8 mouse cellular contexts compared by ENCODE assay signal in the genomic region with DNA sequence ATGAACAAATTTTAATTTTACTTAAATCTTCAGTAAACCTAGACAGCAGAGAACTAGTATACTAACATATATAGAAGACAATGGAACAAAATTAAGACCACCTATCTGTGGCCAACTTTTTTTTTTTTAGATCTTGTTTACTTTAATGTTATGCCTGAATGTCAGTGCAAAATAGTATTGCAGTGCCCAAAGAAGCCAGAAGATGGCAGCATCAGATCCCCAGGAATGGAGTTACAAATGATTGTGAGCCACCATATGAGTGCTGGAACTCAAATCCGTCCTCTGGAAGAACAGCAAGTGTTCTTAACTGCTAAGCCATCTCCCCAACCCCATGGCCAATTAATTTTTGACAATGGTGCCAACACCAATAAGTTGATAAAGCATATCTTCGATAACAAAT. TPM values are rescaled to one million over a fixed set of nuclear protein-coding genes. Genes with fewer than 3 reads are reported as not detected.
A peak's percentile ranks its signal among the peaks of the same experiment; 100 is the strongest.
DNase-seq lines count a peak whose midpoint lies in the region; ATAC-seq and TF ChIP-seq lines count a peak whose summit lies in the region.
"Had no signal": no experiment of that assay in that cellular context is flagged by ENCODE, and none has a peak within 500 bp of the region (broad histone marks: within the 10 kb centered on the region; RNA-seq: fewer than 3 reads in every experiment).

No protein-coding gene starts in this region.

- in situ Hi-C loops in CH12.LX (cut with MboI; ENCODE audit: low pct_ligation_motif_present, low pct_unique_long_range_greater_than_20kb, low sequenced_read_pairs): loop anchor here (10.0 to 25.0 kb wide), 2 partner anchors 45 to 207 kb away; partner anchors contain the start of gene Rbbp7

- H3K36me3 ChIP-seq in CH12.LX (replicated peaks in 1 of 2; ENCODE audit: control insufficient read depth in 1 of 2, insufficient read depth in 1 of 2, low read length in 1 of 2): no peaks in the 10 kb centered on the region
- H3K36me3 ChIP-seq in embryonic facial prominence, embryonic 11.5 days (replicated peaks; ENCODE audit: control insufficient read depth, insufficient read depth, low read depth, low read length): no peaks in the 10 kb centered on the region
- H3K36me3 ChIP-seq in liver, embryonic 13.5 days: no peaks in the 10 kb centered on the region
- H3K36me3 ChIP-seq in stomach, postnatal 0 days (ENCODE audit: control insufficient read depth, insufficient read depth, low read length): no peaks in the 10 kb centered on the region
- H3K36me3 ChIP-seq: limb, embryonic 13.5 days had no signal

- no peak overlapping the region for H3K4me2 ChIP-seq in CH12.LX (ENCODE audit: insufficient read depth, low read depth, poor library complexity, severe bottlenecking)
- H3K4me2 ChIP-seq in embryonic facial prominence, embryonic 11.5 days (ENCODE audit: low read depth, low read length): no peak overlapping the region
- H3K4me2 ChIP-seq in liver, embryonic 13.5 days: no peak overlapping the region
- H3K4me2 ChIP-seq in stomach, postnatal 0 days (replicated peaks; ENCODE audit: low read depth): no peak overlapping the region
- H3K4me2 ChIP-seq: limb, embryonic 13.5 days had no signal

- no peaks in the 10 kb centered on the region for H3K79me2 ChIP-seq in CH12.LX (replicated peaks; ENCODE audit: control insufficient read depth, extremely low read depth, insufficient read depth, poor library complexity, severe bottlenecking)

- TF ChIP-seq CTCF in left cerebral cortex, adult 2 months (IDR thresholded peaks at IDR 0.05): peak; percentile 67
- TF ChIP-seq CTCF in CH12.LX (conservative IDR thresholded peaks at IDR 0.05 in 1 of 2, IDR thresholded peaks at IDR 0.05 in 1 of 2; ENCODE audit: low read depth in 2 of 2, low read length in 2 of 2): peak; percentile 51 to 74; a peak in 3 of 4 replicates
- peak; percentile 77 for TF ChIP-seq CTCF in stomach, postnatal 0 days (IDR thresholded peaks at IDR 0.05; ENCODE audit: low read depth)

- dilution Hi-C loops in CH12.LX (cut with MboI; ENCODE audit: extremely low pct_ligation_motif_present, extremely low pct_unique_long_range_greater_than_20kb, low sequenced_read_pairs): no loop called here

- H3K4me1 ChIP-seq in CH12.LX (ENCODE audit: control insufficient read depth in 1 of 2, insufficient read depth in 2 of 2): no peaks in the 10 kb centered on the region; a peak in 1 of 4 replicates
- H3K4me1 ChIP-seq in embryonic facial prominence, embryonic 11.5 days (ENCODE audit: control insufficient read depth, insufficient read depth, low read length): no peaks in the 10 kb centered on the region
- no peaks in the 10 kb centered on the region for H3K4me1 ChIP-seq in liver, embryonic 13.5 days (replicated peaks)
- H3K4me1 ChIP-seq in stomach, postnatal 0 days (replicated peaks; ENCODE audit: control insufficient read depth, insufficient read depth): no peaks in the 10 kb centered on the region
- H3K4me1 ChIP-seq: limb, embryonic 13.5 days had no signal

- no peak for TF ChIP-seq POLR2A in CH12.LX (IDR thresholded peaks at IDR 0.05; ENCODE audit: low read depth, low read length)

- H3K9ac ChIP-seq in CH12.LX (ENCODE audit: insufficient read depth, low read depth): no peak overlapping the region
- H3K9ac ChIP-seq in embryonic facial prominence, embryonic 11.5 days (replicated peaks; ENCODE audit: low read length): no peak overlapping the region
- no peak overlapping the region for H3K9ac ChIP-seq in liver, embryonic 13.5 days
- no peak overlapping the region for H3K9ac ChIP-seq in stomach, postnatal 0 days (ENCODE audit: low read length)
- H3K9ac ChIP-seq: limb, embryonic 13.5 days had no signal

- H3K4me3 ChIP-seq in left cerebral cortex, adult 2 months: no peak overlapping the region
- no peak overlapping the region for H3K4me3 ChIP-seq in CH12.LX (replicated peaks in 1 of 3; ENCODE audit: low read depth in 2 of 3, low read length in 2 of 3, poor library complexity in 1 of 3)
- H3K4me3 ChIP-seq in embryonic facial prominence, embryonic 11.5 days (ENCODE audit: low read depth, low read length): no peak overlapping the region
- H3K4me3 ChIP-seq in liver, embryonic 13.5 days (replicated peaks): no peak overlapping the region
- H3K4me3 ChIP-seq in stomach, postnatal 0 days (ENCODE audit: low read depth, low read length): no peak overlapping the region
- H3K4me3 ChIP-seq: limb, embryonic 13.5 days had no signal

- TF ChIP-seq RAD21 in CH12.LX (IDR thresholded peaks at IDR 0.05; ENCODE audit: low read depth, low read length): peak; percentile 75

- intact Hi-C loops in left cerebral cortex, adult 2 months (cut with DNase I): loop anchor here (5.0 kb wide), 1 partner anchor 43 kb away; the partner anchor contains the start of gene Rbbp7

- no peaks in the 10 kb centered on the region for H3K27me3 ChIP-seq in CH12.LX (replicated peaks)
- H3K27me3 ChIP-seq in embryonic facial prominence, embryonic 11.5 days (ENCODE audit: control insufficient read depth, insufficient read depth, low read length): no peaks in the 10 kb centered on the region
- H3K27me3 ChIP-seq in liver, embryonic 13.5 days: no peaks in the 10 kb centered on the region
- no peaks in the 10 kb centered on the region for H3K27me3 ChIP-seq in stomach, postnatal 0 days (ENCODE audit: control insufficient read depth, insufficient read depth, low read length)
- H3K27me3 ChIP-seq: limb, embryonic 13.5 days had no signal

- DNase-seq in left cerebral cortex, adult 2 months (ENCODE audit: extremely low spot score in 1 of 2, low spot score in 2 of 2): peak in 1 of 2 experiments; percentile 22
- DNase-seq in left cerebral cortex, adult 11 months (ENCODE audit: low spot score): no peak
- DNase-seq in CH12.LX (ENCODE audit: extremely low read depth): peak; percentile 54
- peak; percentile 51 for DNase-seq in adipocyte (ENCODE audit: low spot score)
- peak; percentile 52 for DNase-seq in embryonic facial prominence, embryonic 11.5 days (ENCODE audit: low spot score)
- peak; percentile 18 for DNase-seq in liver, embryonic 13.5 days
- peak; percentile 41 for DNase-seq in stomach, postnatal 0 days (ENCODE audit: low spot score)

- no peak for TF ChIP-seq EP300 in CH12.LX (IDR thresholded peaks at IDR 0.05; ENCODE audit: low read length)
- TF ChIP-seq EP300 in stomach, postnatal 0 days (optimal IDR thresholded peaks at IDR 0.05): no peak

- H3K27ac ChIP-seq in left cerebral cortex, adult 2 months: no peak overlapping the region
- H3K27ac ChIP-seq in CH12.LX (ENCODE audit: insufficient read depth, low read depth): no peak overlapping the region
- no peak overlapping the region for H3K27ac ChIP-seq in embryonic facial prominence, embryonic 11.5 days (replicated peaks; ENCODE audit: low read depth, low read length)
- no peak overlapping the region for H3K27ac ChIP-seq in liver, embryonic 13.5 days
- no peak overlapping the region for H3K27ac ChIP-seq in stomach, postnatal 0 days (replicated peaks)
- H3K27ac ChIP-seq: limb, embryonic 13.5 days had no signal

- ATAC-seq in embryonic facial prominence, embryonic 11.5 days (replicated peaks; ENCODE audit: insufficient number of reproducible peaks, low FRiP score, low TSS enrichment, low read depth): no peak
- no peak for ATAC-seq in liver, embryonic 13.5 days (ENCODE audit: low read depth)
- no peak for ATAC-seq in stomach, postnatal 0 days (ENCODE audit: low FRiP score, low TSS enrichment)

- 44% methylated on average over 2 of the region's 2 CpGs for WGBS in embryonic facial prominence, embryonic 11.5 days
- WGBS in liver, embryonic 13.5 days (ENCODE audit: insufficient replicate concordance): 31% methylated on average over 2 of the region's 2 CpGs
- WGBS in stomach, postnatal 0 days: 39% methylated on average over 2 of the region's 2 CpGs

- no peaks in the 10 kb centered on the region for H3K9me3 ChIP-seq in CH12.LX (replicated peaks; ENCODE audit: low read length)
- H3K9me3 ChIP-seq in embryonic facial prominence, embryonic 11.5 days (replicated peaks; ENCODE audit: control insufficient read depth, low read length): no peaks in the 10 kb centered on the region
- H3K9me3 ChIP-seq in liver, embryonic 13.5 days (replicated peaks): no peaks in the 10 kb centered on the region
- H3K9me3 ChIP-seq in stomach, postnatal 0 days (ENCODE audit: control insufficient read depth, low read length): no peaks in the 10 kb centered on the region
- H3K9me3 ChIP-seq: limb, embryonic 13.5 days had no signal

TF ChIP-seq in CH12.LX, 34 proteins besides CTCF, POLR2A, EP300 and RAD21:
- TF ChIP-seq SMC3 (IDR thresholded peaks at IDR 0.05; ENCODE audit: low read depth, low read length): peak; percentile 68
- no peak for TF ChIP-seq TBP (conservative IDR thresholded peaks at IDR 0.05; ENCODE audit: low read depth, low read length)
- no peak for TF ChIP-seq RCOR1 (conservative IDR thresholded peaks at IDR 0.05; ENCODE audit: low read depth, low read length)
- no peak for TF ChIP-seq IRF4 (IDR thresholded peaks at IDR 0.05; ENCODE audit: low read depth, low read length)
- no peak for TF ChIP-seq ZNF384 (IDR thresholded peaks at IDR 0.05; ENCODE audit: low read depth, low read length)
- no peak for TF ChIP-seq POLR2AphosphoS2 (IDR thresholded peaks at IDR 0.05; ENCODE audit: low read depth, low read length)
- TF ChIP-seq MEF2A (IDR thresholded peaks at IDR 0.05; ENCODE audit: borderline replicate concordance, low read depth, low read length): no peak

RNA-seq across cellular contexts. Expression of gene Rbbp7, which starts 40.6 kb away (rescaled TPM):
- total RNA-seq in left cerebral cortex, adult 2 months (2021): 100 to 1,000 TPM; 137 to 155 TPM
- total RNA-seq in CH12.LX (2012; rRNA removed) (338 and 426 TPM in 2 replicates), CH12.LX (2014; rRNA removed) (651 and 662 TPM in 2 replicates)
- polyA plus RNA-seq in CH12.LX (2012; ENCODE audit: insufficient read length, low read depth): 577 and 657 TPM in 2 replicates
- 415 and 426 TPM in 2 replicates for polyA plus RNA-seq in embryonic facial prominence, embryonic 11.5 days (2014; fragmentation: Nextera tagmentation; extraction: Ambion mirVana)
- polyA plus RNA-seq in liver, embryonic 13.5 days (2015; fragmentation: Nextera tagmentation; extraction: Ambion mirVana): 265 and 297 TPM in 2 replicates
- 269 and 276 TPM in 2 replicates for polyA plus RNA-seq in stomach, postnatal 0 days (2015; fragmentation: Nextera tagmentation; extraction: Ambion mirVana)
